Mouse (Mus musculus): ENCODE results near the gene Chtop.

Chtop gene

DNA sequence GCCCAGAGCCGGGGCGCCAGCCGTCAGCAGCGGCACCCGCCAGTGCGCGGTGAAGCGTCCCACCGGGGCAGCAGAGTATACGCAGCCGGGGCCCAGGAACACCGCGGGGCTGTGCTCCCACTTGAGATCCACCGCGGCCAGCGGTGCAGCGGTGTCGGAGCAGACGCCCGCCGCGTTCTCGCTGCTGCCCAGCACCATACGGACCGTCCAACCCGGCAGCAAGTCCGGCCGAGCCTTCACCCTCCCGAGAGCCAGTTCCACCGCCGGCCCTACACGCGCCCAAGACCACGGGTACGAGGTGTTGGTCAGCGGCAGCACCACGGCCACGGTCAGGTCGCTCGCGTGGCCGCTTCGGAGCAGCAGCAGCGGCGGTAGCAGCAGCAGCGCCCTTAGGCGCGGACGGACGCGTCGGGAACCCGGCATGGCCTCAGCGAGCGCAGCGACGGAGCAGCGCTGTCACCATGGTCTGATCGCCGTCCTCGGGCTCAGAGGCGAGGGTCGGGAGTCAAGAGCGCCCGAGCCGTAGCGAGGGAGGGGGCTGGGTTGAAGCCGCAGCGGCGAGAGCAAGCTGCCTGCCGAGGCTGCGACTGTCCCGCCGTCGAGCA, 44.1 kb downstream of the Chtop start:
- DNase-seq (ENCODE audit: low read depth, low spot score), result no peak

DNA sequence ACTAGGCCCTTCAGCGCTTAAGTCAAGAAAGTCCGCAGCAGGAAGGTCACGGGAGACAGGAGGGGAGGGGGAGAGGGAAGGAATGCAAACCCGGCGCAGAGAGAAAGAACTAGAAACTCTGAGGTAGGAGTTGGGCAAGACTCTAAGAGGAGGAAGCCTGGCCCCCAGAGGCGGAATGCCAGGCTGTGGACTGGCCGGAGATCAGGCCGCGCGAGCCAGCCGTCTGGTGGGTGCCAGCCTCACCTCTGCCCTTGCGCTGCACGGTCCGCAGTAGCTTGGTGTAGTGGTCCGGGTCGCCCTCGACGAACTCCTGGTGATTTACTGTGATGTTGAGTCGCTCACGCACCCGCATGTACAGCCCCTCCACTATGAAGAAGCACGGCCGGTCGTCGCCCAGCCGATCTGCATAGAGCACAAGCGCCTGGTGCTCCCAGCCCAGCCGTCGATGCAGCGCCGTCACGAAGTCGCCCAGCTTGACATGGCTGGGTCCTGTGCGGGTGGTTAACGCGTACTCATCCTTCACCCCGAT, 44.7 kb downstream of the Chtop start:
- no peak for DNase-seq (ENCODE audit: low read depth, low spot score)

DNA sequence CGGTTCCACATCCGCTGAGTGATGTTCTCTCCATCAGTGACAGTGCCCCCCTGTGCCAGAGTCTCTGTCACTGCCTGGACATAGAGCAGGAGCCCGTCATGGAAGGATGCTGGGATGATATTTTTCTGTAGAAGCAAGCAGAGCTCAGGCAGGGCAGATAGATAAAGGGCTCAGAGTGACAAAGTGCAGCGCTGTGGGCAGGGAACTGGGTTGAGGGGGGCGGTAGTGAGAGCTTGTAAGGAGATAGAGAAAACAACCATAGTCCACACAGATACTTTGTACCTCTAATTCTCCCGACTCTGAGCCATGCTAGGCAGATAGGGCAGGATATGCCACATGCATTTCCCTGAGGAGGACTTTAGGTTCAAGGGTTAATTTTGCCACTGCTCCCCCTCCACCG, 46.7 kb downstream of the Chtop start:
- DNase-seq (ENCODE audit: low read depth, low spot score), result no peak

- no peak for DNase-seq (ENCODE audit: low read depth, low spot score)
These were observed 47.4 kb downstream of the Chtop start for GRCm38 (mm10) chr3:90461935-90462334.

- DNase-seq (ENCODE audit: low read depth, low spot score), result no peak
These were observed 49.0 kb downstream of the Chtop start for GRCm38 (mm10) chr3:90460315-90460714.

DNA sequence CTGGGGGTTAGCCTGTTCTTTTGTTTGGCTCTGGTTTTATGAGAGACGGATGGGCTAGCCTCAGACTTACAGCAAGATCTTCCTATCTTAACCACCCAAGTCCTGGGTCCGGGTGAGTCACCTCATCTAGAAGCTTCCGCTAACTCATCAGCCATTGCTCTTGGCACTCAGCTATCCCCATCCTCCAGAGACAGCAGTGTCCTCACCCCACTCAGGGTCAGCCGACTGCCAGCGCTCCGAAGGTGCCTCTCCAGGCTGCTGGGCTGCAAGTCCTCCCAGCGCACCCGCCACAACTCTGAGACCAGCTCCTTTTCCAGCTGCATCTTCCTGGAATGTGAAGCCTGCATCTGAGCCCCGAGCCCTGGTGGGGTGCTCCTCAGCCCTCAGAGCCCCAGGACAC, 49.6 kb downstream of the Chtop start:
- DNase-seq (ENCODE audit: low read depth, low spot score), result no peak

DNA sequence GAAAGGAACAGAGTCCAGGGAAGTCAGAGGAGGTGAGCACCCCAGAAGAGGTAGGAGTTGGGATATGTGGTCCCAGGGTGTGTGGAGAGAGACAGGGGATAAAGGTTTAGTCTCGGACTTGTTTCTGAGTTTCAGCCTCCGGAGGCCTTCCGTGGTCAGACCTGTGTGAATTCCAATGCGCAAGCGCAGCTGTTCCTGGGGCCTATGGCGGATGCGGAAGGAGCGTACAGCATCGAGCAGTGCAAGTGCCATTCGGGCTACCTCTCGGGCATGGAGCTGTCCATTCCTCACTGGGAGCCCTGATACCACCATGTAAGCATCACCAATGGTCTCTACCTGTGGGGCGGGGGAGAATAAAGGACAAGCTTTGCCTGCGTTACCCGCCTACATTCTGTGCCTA, 54.4 kb downstream of the Chtop start:
- no peak for DNase-seq (ENCODE audit: low read depth, low spot score)

GRCm38 (mm10) chr3:90451396-90452095, 57.8 kb downstream of the Chtop start:
- no peak for DNase-seq (ENCODE audit: low read depth, low spot score)

DNA sequence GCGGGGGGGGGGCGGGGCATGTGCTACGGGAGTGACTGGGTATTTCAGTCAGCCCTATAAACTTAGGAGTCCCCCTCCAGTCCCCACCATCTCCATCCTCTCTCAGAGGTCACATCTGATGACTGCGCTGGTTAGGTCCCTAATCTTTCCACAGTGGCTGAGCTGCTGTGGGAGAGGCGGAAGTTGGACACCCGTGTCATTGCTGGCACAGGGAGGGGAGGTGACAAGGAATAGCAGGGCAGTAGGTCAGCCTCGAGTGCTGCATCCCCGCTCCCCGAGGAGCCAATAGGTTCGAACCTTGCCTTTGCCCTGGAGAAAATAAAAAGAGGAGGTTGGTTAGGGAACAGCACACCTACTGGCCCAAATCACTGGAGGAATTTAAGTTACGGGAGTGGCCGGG, 58.4 kb downstream of the Chtop start:
- DNase-seq (ENCODE audit: low read depth, low spot score), result no peak
